Mouse (Mus musculus) cortical plate, adult 2 months (tissue): Measurements from ENCODE around the gene Cfap20. TPM values are rescaled to one million over a fixed set of nuclear protein-coding genes. Genes with fewer than 3 reads are reported as not detected.

Experiments
- H3K27ac ChIP-seq: fragments of 200-500 bp; 2 replicates; pipeline ENCODE4 v1.5.1; 2012; ENCODE audit warnings: low read length, control low read depth, inconsistent platforms; ENCODE audit not compliant: insufficient read depth
- H3K4me1 ChIP-seq: fragments of 200-500 bp; 2 replicates; pipeline ENCODE4 v1.6.1; 2011; ENCODE audit warnings: low read length; ENCODE audit not compliant: control insufficient read depth, insufficient read depth
- H3K4me3 ChIP-seq: fragments of 200-500 bp; 2 replicates; pipeline ENCODE4 v1.5.1; 2011; ENCODE audit warnings: mild to moderate bottlenecking, low read length, control low read depth; ENCODE audit not compliant: insufficient read depth
- CTCF ChIP-seq: fragments of 200-500 bp; IDR thresholded peaks from 2 replicates; pipeline ENCODE4 v1.5.1; 2011; ENCODE audit warnings: mild to moderate bottlenecking, control low read depth, low read length; ENCODE audit not compliant: insufficient read depth; ENCODE audit errors: extremely low read depth
- POLR2A ChIP-seq: fragments of 200-500 bp; IDR thresholded peaks from 2 replicates; pipeline ENCODE4 v1.6.1; 2011; ENCODE audit warnings: mild to moderate bottlenecking, low read length, control low read depth; ENCODE audit not compliant: insufficient read depth; ENCODE audit errors: extremely low read depth
- polyA plus RNA-seq: library from polyadenylated mRNA; depleted of rRNA; stranded (reverse); fragments of >200 nt; gene quantifications from 2 replicates; pipeline ENCODE4 v1.2.3, GENCODE M21; 2012

Cfap20 gene
- polyA plus RNA-seq, 1 experiment = 86.3 TPM

- TF ChIP-seq POLR2A (no peak), CTCF (no peak)
- no peak overlapping the region for H3K4me3 ChIP-seq
- H3K27ac ChIP-seq = no peak overlapping the region
- no peaks in the 10 kb centered on the region for H3K4me1 ChIP-seq
These were observed 4.8 kb upstream of the Cfap20 start for GRCm38 (mm10) chr8:95439421-95439820.

- Histone ChIP-seq H3K27ac (no peak overlapping the region), H3K4me3 (no peak overlapping the region)
These were observed 2.8 kb upstream of the Cfap20 start for GRCm38 (mm10) chr8:95437341-95437992.

GRCm38 (mm10) chr8:95435930-95436329 lies 1.3 kb upstream of the Cfap20 start:
- H3K27ac ChIP-seq = no peak overlapping the region
- TF ChIP-seq POLR2A (no peak), CTCF (0 out of 2 replicates have a peak, but pooled peaks have one; percentile 1)
- peaks cover 6% of the 10 kb centered on the region for H3K4me1 ChIP-seq
- H3K4me3 ChIP-seq = no peak overlapping the region

More at GRCm38 (mm10) chr8:95437341-95437992, 2.8 kb upstream of the Cfap20 start:
- no peak for TF ChIP-seq POLR2A
- TF ChIP-seq CTCF = no peak
- peaks cover 1% of the 10 kb centered on the region; the same call in 1 of the 2 replicates for H3K4me1 ChIP-seq

GRCm38 (mm10) chr8:95435471-95435870 lies 802 bp upstream of the Cfap20 start:
- H3K27ac ChIP-seq = no peak overlapping the region
- peak overlapping the region; percentile 97; the same call in 1 of the 2 replicates for H3K4me3 ChIP-seq
- H3K4me1 ChIP-seq = peaks cover 6% of the 10 kb centered on the region
- TF ChIP-seq CTCF = no peak
- TF ChIP-seq POLR2A = no peak

- no peak for TF ChIP-seq CTCF
- TF ChIP-seq POLR2A = no peak
- peaks cover 11% of the 10 kb centered on the region for H3K4me1 ChIP-seq
- H3K4me3 ChIP-seq = peak overlapping the region; percentile 97
- H3K27ac ChIP-seq = peak overlapping the region; percentile 86
These were observed 436 bp downstream of the Cfap20 start for GRCm38 (mm10) chr8:95434233-95434632.

- Histone ChIP-seq H3K4me3 (peak overlapping the region; percentile 97), H3K4me1 (peaks cover 13% of the 10 kb centered on the region), H3K27ac (no peak overlapping the region)
- TF ChIP-seq CTCF = no peak
- TF ChIP-seq POLR2A = no peak
These were observed 1.5 kb downstream of the Cfap20 start for GRCm38 (mm10) chr8:95433124-95433523.

- H3K4me3 ChIP-seq = no peak overlapping the region; the same call in 1 of the 2 replicates
These were observed 2.2 kb downstream of the Cfap20 start for GRCm38 (mm10) chr8:95432471-95432870.

GRCm38 (mm10) chr8:95429945-95430344 lies 4.7 kb downstream of the Cfap20 start:
- H3K4me1 ChIP-seq = peaks cover 22% of the 10 kb centered on the region
- TF ChIP-seq POLR2A (no peak), CTCF (peak; percentile 34; the same call in 1 of the 2 replicates)
- H3K4me3 ChIP-seq = no peak overlapping the region
- no peak overlapping the region for H3K27ac ChIP-seq

More at GRCm38 (mm10) chr8:95432471-95432870, 2.2 kb downstream of the Cfap20 start:
- no peak for TF ChIP-seq CTCF
- no peak for TF ChIP-seq POLR2A
- peaks cover 17% of the 10 kb centered on the region for H3K4me1 ChIP-seq
- H3K27ac ChIP-seq = no peak overlapping the region

GRCm38 (mm10) chr8:95427594-95428535 lies 6.8 kb downstream of the Cfap20 start:
- TF ChIP-seq CTCF (peak; percentile 80), POLR2A (no peak)
- H3K27ac ChIP-seq = no peak overlapping the region
- no peak overlapping the region for H3K4me3 ChIP-seq
- peaks cover 22% of the 10 kb centered on the region for H3K4me1 ChIP-seq

- H3K4me1 ChIP-seq = peaks cover 16% of the 10 kb centered on the region
- no peak overlapping the region for H3K4me3 ChIP-seq
- TF ChIP-seq POLR2A = no peak
- no peak for TF ChIP-seq CTCF
- H3K27ac ChIP-seq = 0 out of 2 replicates have a peak overlapping the region, but pooled peaks have one; percentile 1
These were observed 7.8 kb downstream of the Cfap20 start for GRCm38 (mm10) chr8:95426781-95427281.
